Mouse (Mus musculus) adrenal gland, postnatal 10 days (tissue): ENCODE data around the gene Aldh16a1. TPM values are rescaled to one million over a fixed set of nuclear protein-coding genes. Genes with fewer than 3 reads are reported as not detected.

Experiments
- DNase-seq: peaks from one replicate; pipeline ENCODE4 v3.0.0; 2021; ENCODE audit warnings: mixed read lengths
- microRNA-seq: library from miRNA; unstranded; fragments of <30 nt; microRNA quantifications from one replicate; pipeline ENCODE4 v1.2.0, GENCODE M21; 2021
- total RNA-seq, 2 experiments: library from RNA; stranded (reverse); gene quantifications; 2 replicates each; pipeline ENCODE4 v1.2.3; 2021

Aldh16a1 gene
- total RNA-seq, 2 experiments from 2014 or later = 50.6 to 68.2 TPM

- no peak for DNase-seq
Measured at GRCm38 (mm10) chr7:45091001-45091990, 63.1 kb downstream of the Aldh16a1 start.

Small RNA genes lying within 50 kb of the gene (microRNA-seq; reads per million reads assigned to microRNA genes)
- gene Mir150 (1,119 reads per million, percentile 75 among the genes with 10 or more reads in this experiment), gene Mir5121 (56.3 reads per million, percentile 37 among the genes with 10 or more reads in this experiment), gene Mir7055 (not detected)

Other genes with a start within 250 kb of the Aldh16a1 start
- gene Ap2a1, start 225.1 kb downstream of the Aldh16a1 start, total RNA-seq = 10 to 100 TPM; 83.6 to 93.2 TPM
- gene Tsks, start 211.4 kb downstream of the Aldh16a1 start, total RNA-seq = not detected
- gene Cpt1c, start 179.7 kb downstream of the Aldh16a1 start, total RNA-seq = 10 to 100 TPM in 1 of 2 experiments, 1 to 10 TPM in 1; 9.8 to 15.3 TPM
- gene Prmt1, start 168.0 kb downstream of the Aldh16a1 start, total RNA-seq = 100 to 1,000 TPM; 254 to 258 TPM
- gene Irf3, start 156.9 kb downstream of the Aldh16a1 start, total RNA-seq = 10 to 100 TPM; 80.3 to 89.6 TPM
- 10 to 100 TPM; 15.8 to 16.2 TPM for gene Bcl2l12, start 155.9 kb downstream of the Aldh16a1 start, total RNA-seq
- gene Scaf1, start 138.2 kb downstream of the Aldh16a1 start, total RNA-seq = 10 to 100 TPM; 69.6 to 81.1 TPM
- 10 to 100 TPM; 57.6 to 60.2 TPM for gene Rras, start 136.6 kb downstream of the Aldh16a1 start, total RNA-seq
- 10 to 100 TPM; 36.9 to 51.9 TPM for gene Prr12, start 101.7 kb downstream of the Aldh16a1 start, total RNA-seq
- gene Nosip, start 92.2 kb downstream of the Aldh16a1 start, total RNA-seq = 10 to 100 TPM; 39.7 to 45.9 TPM
- gene Prrg2, start 91.9 kb downstream of the Aldh16a1 start, total RNA-seq = 10 to 100 TPM; 18.5 to 20.0 TPM
- 10 to 100 TPM; 65.2 to 71.2 TPM for gene Rcn3, start 62.4 kb downstream of the Aldh16a1 start, total RNA-seq
- 100 to 1,000 TPM; 169 to 185 TPM for gene Fcgrt, start 50.7 kb downstream of the Aldh16a1 start, total RNA-seq
- gene Rps11, start 30.1 kb downstream of the Aldh16a1 start, total RNA-seq = 1,000 to 10,000 TPM; 1,283 to 1,295 TPM
- 1,000 to 10,000 TPM; 1,643 to 1,697 TPM for gene Rpl13a, start 25.8 kb downstream of the Aldh16a1 start, total RNA-seq
- not detected for gene Gm45713, start 18.4 kb downstream of the Aldh16a1 start, total RNA-seq
- 10 to 100 TPM in 1 of 2 experiments, 1 to 10 TPM in 1; 9.7 to 18.1 TPM for gene Flt3l, start 18.2 kb downstream of the Aldh16a1 start, total RNA-seq
- gene Pih1d1, start 281 bp downstream of the Aldh16a1 start, total RNA-seq = 10 to 100 TPM; 59.0 to 68.5 TPM
- gene Slc17a7, start 9.4 kb upstream of the Aldh16a1 start, total RNA-seq = under 1 TPM; 0.18 to 0.42 TPM
- not detected for gene Gfy, start 25.0 kb upstream of the Aldh16a1 start, total RNA-seq
- not detected for gene Pth2, start 26.4 kb upstream of the Aldh16a1 start, total RNA-seq
- gene Ccdc155, start 50.3 kb upstream of the Aldh16a1 start, total RNA-seq = under 1 TPM in 1 of 2 experiments, not detected in 1; 0.36 TPM
- gene Dkkl1, start 57.6 kb upstream of the Aldh16a1 start, total RNA-seq = under 1 TPM in 1 of 2 experiments, not detected in 1; 0.30 TPM
- gene Tead2, start 61.2 kb upstream of the Aldh16a1 start, total RNA-seq = 10 to 100 TPM; 21.0 to 24.0 TPM
- gene Cd37, start 84.5 kb upstream of the Aldh16a1 start, total RNA-seq = 10 to 100 TPM; 13.9 to 17.6 TPM
- gene Slc6a16, start 86.5 kb upstream of the Aldh16a1 start, total RNA-seq = under 1 TPM in 1 of 2 experiments, not detected in 1; 0.12 TPM
- gene Slc6a21, start 122.9 kb upstream of the Aldh16a1 start, total RNA-seq = under 1 TPM in 1 of 2 experiments, not detected in 1; 0.42 TPM
- gene Trpm4, start 179.2 kb upstream of the Aldh16a1 start, total RNA-seq = 10 to 100 TPM; 15.9 to 26.8 TPM
- 10 to 100 TPM; 10.7 to 47.8 TPM for gene Hrc, start 180.7 kb upstream of the Aldh16a1 start, total RNA-seq
- gene Ppfia3, start 212.4 kb upstream of the Aldh16a1 start, total RNA-seq = 1 to 10 TPM; 1.9 to 3.0 TPM
- gene Lin7b, start 216.0 kb upstream of the Aldh16a1 start, total RNA-seq = 1 to 10 TPM in 1 of 2 experiments, under 1 TPM in 1; 0.90 to 2.9 TPM
- 100 to 1,000 TPM; 208 to 341 TPM for gene Snrnp70, start 241.2 kb upstream of the Aldh16a1 start, total RNA-seq